Mouse (Mus musculus) left cerebral cortex, postnatal 36 days (tissue): ENCODE measurements around the gene Rfx2. TPM values are rescaled to one million over a fixed set of nuclear protein-coding genes. Genes with fewer than 3 reads are reported as not detected.
A peak's percentile ranks its signal among the peaks of the same experiment; 100 is the strongest.

Source experiments
- DNase-seq, 2 experiments: peaks; one replicate each; pipeline ENCODE4 v3.0.0; 2021 to 2022; ENCODE audit warnings: low spot score in 2 of 2, mixed read lengths in 1 of 2
- intact Hi-C: fragments of 180-260 bp; cut with DNase I; formaldehyde crosslinking; loops from one replicate; pipeline ENCODE4 v1.15.1; 2025
- total RNA-seq, 2 experiments: library from RNA; stranded (reverse); gene quantifications; 2 replicates each; pipeline ENCODE4 v1.2.3; 2021

The Rfx2 gene
- total RNA-seq, 2 experiments from 2014 or later, result 2.7 to 2.9 TPM

DNA sequence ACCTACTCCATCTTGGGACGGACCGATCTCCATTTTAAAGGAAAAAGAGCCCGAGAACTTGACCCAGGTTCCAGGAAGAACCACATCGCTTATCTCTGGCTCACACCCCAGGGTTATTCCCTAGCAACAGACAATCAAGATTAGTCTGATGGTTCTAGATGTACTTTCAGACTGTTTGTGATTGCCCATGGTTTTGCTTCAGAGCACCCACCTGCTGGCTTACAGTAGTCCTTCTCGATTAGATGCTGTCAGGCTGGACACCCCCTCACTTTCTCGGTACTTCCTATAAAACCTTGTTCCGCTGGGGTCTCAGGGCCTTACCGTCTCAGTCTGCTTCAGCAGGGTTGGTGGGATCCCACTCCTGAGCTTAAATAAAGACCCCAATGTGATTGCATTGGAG, 5.5 kb upstream of the Rfx2 start:
- DNase-seq, result no peak
- intact Hi-C loops, result no loop called here

DNA sequence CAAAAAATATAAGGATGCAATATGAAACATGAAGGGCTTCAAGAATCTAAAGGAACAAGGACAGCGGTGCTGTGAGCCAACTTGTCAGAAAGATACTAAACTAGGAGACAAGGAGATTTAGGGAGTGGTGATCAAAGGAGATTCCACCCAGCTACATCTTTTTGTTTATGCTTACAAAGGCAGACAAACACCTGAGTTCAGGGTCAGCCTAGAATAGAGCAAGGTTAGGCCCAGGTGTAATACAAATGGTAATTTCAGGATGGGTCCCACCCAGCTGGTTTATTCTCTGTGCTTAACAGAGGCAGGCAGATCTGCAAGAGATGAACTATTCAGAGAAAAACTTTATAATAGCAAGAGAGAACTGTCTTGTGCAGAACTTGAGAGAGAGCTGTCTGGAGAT, 2.6 kb upstream of the Rfx2 start:
- intact Hi-C loops, result no loop called here

DNA sequence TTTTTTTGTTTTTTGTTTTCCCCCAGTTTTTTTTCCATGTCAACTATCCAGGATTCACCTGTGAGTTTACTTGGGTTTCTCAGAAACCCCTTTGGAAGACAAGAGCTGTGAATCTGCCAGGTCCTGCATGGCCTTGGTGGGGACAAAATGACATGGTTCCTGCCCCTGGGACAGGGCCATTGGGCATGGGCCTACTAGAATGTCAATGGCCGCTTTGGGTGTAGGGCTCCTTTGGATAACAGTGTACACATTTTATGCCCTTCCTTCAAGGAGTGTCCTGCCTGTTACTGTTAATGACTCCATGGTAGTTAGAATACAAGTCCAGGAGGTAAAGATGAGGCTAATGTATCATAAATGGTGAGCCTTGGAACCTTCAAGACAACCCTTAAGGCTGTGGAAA, 2.1 kb upstream of the Rfx2 start:
- intact Hi-C loops, result no loop called here
- DNase-seq, result no peak

More for the DNA sequence above, 2.6 kb upstream of the Rfx2 start:
- DNase-seq, result no peak

DNA sequence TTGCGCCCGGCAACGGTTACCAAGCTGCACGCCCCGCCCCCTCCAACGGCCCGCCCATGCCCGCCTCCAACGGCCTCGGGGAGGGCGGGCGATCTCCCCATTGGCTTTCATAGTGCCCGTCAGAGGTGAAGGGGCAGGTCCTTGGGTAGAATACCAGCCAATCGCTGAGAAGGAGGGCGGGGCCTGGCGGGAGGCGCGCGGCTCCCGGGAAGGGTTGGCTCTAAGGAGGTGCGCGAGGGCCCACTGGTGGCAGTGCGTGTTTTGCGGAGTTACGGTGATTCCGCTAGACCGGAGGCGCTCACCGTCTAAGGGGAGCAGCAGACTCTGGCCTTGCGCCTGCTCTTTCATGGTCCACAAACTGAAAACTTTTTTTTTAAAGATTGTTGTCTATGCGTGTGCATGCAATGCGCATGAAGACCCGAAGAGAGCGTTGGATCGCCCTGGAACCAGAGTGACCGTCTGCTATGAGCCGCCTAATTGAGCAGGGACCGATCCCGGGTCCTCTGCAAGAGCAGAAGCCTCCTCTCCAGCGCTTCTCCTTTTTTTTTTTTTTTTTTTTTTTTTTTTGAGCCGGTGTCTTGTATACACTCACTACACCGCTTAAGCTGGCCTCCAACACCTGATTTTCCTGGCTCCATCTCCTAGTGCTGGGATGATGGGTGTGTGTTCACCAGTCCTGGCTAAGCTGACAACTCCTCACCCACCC, 451 bp upstream of the Rfx2 start:
- intact Hi-C loops, result no loop called here

DNA sequence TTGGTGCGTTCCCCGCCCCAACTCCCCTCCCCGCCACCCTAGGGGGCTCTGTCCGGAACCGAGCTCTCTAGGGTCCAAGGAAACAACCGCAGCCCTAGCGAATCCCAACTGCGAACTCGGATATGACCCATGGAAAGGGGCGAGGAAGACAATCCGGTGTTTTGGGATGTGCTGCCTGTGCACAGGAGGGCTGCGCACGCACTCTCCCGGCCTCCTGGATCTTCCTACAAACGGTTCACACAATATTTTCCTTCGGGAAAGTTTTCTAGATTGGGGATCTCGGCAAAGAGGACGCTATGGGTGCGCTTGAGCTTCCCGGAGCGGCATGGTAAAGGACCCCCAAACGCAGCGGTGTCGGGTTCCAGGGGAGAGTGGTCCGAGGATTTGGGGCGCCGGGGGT, 1.0 kb downstream of the Rfx2 start:
- DNase-seq, result no peak
- intact Hi-C loops, result no loop called here

More for the DNA sequence above, 451 bp upstream of the Rfx2 start:
- peak; percentile 95 to 97 for DNase-seq

DNA sequence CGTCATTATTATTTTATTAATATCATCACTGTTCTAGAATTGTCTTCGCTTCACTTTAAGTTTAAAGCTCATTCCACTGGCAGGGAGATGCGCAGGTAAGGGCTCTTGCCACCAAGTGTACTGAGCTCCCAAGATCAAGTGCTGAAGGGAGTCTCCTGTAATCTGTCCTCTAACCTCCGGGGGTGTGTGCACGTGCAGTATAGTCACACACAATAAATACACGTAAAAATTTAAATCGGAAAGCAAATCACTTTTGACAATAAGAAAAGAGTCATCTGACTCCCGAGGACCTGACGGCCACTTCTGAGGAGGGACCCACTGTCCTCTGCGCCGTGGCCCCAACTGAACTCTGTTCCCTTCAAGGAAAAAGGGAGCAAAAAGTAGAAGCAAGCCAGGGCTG, 1.6 kb downstream of the Rfx2 start:
- DNase-seq, result no peak
- intact Hi-C loops, result no loop called here

DNA sequence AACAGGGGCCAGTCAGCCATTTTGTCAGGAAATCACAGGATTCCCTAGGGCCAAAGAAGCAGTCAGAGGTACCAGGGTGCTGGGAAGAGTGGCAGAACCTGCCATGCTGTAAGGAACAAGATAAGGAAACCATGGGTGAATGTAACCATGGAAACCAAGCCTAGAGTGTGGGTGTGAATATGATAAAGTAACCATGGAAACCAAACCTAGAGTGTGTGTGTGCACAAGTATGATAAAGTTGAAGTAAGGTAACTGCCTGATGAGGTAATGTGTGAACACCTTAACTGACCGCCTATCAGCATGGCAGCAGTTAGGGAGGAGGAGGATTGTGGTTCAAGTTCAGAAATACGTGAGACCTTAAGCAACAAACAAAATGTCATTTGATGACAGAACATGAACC, 4.1 kb downstream of the Rfx2 start:
- intact Hi-C loops, result no loop called here
- no peak for DNase-seq

DNA sequence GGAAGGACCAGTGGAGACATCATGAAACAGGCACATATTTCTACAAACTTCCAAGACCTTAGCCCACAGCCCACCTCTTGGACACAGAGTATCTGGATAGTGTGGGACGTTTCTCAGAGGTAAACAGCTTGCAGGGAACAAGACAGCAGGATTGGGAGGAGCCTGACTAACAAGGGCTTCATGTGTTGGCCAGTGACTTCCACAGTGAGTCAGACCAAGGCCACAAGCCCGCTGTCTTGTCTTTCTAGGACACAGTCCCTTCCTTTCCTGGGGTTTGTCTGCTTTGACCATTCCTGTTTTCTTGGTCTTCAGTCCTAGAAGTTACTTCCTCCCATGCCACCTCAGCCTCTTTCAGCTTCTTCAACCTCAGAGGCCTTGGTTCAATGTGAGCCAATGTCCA, 7.5 kb downstream of the Rfx2 start:
- intact Hi-C loops, result no loop called here
- no peak for DNase-seq

DNA sequence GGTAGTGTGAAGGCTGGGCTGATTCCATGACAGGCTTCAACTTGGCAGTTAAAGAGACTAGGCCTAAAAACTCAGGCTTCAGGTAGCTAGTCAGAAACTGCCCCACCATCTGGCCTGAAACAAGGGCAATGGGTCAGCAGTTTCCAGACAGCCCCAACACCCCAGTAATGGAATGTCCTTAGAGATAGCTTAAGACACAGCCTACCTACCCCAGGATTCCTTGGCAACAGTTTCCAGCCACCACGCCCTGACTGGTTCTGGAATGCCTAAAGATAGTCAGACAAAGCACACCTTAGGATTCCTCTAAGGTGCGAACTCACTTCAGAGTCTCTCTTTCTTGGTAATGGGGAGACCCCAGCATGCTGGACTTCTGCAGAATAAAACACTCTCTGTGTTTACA, 8.4 kb downstream of the Rfx2 start:
- no peak for DNase-seq
- intact Hi-C loops, result no loop called here

DNA sequence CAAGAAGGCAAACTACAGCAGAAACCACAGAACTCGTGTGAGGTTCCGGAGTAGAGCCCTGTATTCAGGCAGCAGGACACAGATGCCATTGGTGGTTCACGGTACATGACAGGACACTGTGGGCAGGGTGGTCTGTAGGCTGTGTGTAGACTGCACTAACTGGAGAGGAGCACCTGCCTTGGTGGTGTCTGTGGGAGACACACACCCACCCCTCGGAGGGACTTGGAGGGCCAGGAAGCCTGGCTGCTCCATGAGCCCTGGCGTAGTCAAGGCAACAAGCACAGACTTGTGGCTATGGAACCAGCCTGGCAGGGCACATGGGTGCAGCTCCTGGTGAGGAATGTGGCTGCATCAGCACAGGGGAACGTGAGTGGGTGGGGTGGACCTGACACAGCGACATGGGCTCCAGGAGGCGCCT, 11.1 kb downstream of the Rfx2 start:
- intact Hi-C loops, result no loop called here
- peak; percentile 29 to 33 for DNase-seq

DNA sequence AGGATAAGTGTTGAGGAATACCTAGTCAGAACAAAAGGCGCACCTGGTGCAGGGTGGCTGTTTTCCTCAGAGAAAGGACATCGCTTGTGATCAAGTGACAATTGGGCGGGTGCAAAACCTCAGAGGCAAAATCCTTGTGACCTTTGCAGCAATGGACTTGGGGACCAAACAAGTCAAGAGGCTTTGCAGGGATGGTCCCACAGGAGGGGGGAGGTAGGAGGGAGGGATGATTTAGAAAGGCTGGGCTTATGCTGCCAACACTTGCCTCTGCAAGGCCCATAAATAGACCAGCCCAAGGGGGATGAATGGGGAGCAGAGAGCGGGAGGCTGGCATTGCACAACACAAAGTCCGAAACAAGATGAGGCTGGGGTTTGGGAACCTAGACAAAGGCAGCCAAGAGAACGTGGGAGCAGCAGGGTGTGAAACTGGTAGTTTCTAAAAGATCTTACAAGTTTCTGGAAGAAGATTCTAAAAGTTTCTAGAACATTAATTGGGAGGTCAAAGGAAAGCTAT, 11.7 kb downstream of the Rfx2 start:
- no peak for DNase-seq
- intact Hi-C loops, result no loop called here

DNA sequence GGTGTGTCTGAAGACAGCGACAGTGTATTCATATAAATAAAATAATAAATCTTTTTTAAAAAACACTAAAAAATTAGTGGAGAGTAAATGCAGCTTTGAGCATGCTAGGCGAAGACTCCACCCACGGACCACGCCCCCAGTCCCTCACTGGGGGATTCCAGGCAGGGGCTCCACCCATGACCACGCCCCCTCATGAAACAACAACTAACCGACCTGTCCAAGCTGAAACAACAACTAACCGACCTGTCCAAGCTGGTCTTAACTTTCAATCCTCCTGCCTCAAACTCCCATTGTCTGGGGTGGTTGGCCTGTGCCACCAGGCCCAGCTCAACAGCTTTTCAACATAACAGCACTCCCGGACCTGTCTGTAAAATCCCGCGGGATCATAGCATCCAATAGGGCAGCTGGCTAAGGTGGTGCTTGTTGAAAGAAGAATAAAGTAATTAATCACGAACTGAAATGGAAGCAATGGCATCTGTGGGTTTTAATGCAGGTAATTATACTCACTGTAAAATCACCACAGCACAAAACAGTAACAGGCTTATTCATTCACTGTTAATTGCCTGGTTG, 12.7 kb downstream of the Rfx2 start:
- DNase-seq, result no peak
- intact Hi-C loops, result no loop called here

DNA sequence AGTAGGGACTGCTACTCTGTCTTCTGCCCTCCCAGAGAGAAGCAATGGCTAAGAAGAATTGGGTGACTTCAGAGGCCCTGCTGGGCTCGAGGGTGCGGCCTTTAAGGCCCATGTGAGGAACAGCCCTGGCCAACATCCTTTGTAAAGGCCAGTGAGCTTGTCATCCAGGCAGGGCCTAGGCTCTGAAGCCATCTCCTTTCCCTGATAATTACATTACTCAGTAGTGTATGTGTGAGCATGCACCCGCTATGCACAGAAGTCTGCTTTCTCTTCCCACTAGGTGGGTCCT, 15.8 kb downstream of the Rfx2 start:
- no peak for DNase-seq
- intact Hi-C loops, result no loop called here

DNA sequence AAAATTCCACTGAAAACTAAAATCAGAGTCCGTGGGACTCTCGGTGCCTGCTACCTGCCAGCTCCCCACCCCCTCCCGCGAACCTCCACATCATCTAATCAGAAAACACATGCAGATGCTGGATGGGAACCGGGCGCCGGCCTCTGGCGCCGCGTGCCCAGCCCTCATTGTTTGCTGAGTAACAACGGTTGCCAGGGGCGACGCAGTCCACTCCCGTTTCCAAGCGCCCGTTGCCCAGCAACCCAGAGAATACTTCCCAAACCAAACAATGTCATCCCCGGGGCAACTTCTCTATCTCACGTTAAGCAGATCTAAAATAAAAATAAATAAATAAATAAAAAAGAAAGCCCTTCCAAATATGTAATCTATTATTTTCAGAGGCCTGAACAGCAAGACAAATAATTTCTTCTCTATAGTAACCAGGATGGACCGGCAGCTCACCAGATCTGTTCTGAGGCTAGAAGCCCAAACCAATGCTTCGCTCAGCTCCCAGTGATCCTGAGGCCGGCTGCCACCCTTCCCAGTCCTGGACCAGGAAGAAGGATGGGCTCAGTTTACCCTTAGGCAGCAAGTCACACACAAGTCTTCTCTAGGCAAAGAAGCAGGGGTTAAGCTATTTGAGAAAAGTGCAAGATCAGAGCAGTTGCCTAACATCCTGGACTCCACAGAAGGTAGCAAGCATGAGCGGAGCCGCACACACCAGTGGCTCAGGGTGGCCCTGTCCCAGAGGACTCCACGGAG, 16.3 kb downstream of the Rfx2 start:
- intact Hi-C loops, result no loop called here
- DNase-seq, result peak; percentile 68 to 73

DNA sequence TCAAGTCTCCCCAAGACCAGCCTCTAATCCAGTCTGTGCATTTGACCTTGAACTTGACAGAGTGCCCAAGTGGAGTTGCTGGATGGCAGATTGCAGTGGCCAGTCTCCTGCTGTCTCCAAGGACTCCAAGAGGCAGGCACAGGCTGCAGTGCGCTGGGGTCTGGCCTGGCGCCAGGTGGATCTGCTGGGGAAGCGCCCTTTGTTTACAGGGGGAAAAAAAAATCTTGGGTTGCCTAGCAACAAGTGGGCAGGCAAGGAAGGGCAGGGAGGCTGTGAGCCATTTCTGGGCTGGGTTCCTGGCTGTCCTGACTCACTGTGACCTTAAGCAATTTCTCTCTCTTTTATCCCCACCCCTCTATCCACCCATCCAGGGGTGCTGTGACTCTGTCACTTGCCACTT, 20.6 kb downstream of the Rfx2 start:
- peak; percentile 38 to 67 for DNase-seq
- intact Hi-C loops, result no loop called here

DNA sequence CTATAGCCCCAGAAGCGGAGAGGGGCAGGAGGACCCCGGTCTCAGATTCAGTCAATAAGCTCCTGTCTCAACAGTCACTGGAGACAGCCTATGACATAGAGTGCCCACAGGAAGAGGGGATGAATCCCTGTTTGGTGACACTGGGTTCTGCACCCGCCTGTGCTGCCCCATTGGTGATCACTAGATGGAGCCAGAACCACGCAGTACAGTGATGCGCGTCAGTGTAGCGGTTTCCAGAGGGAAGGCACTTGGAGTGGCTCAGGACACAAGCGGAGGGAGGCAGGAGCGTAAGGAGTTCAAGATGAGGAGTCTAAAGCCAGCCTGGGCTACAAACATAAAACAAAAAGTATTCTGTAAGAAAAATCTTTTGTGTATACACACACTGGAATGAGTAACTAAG, 22.3 kb downstream of the Rfx2 start:
- intact Hi-C loops, result loop anchor here (1.0 to 10.0 kb wide), 4 partner anchors 50 to 526 kb away; partner anchors contain the start of gene Acer1
- peak; percentile 73 to 78 for DNase-seq

DNA sequence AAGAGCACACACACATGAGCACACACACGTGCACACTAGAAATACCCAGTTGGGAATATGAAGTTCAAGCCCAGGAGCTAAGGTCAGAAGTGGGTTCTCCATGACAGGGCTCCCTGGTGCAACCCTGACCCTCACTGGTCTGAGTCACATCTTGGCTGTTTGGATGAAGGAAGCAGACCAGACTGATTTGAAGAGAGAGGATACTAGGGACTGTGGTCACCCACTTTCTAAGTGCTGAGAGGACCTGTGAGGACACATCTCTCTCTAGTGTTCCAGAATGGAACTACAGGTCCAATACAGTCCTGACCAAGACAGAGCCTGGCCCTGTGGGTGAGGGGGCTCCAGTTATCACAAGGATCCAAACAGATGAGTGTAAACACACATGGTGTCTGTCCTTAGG, 25.0 kb downstream of the Rfx2 start:
- no peak for DNase-seq
- intact Hi-C loops, result loop anchor here (5.0 to 10.0 kb wide), 3 partner anchors 179 to 529 kb away; partner anchors contain the start of gene Acer1

DNA sequence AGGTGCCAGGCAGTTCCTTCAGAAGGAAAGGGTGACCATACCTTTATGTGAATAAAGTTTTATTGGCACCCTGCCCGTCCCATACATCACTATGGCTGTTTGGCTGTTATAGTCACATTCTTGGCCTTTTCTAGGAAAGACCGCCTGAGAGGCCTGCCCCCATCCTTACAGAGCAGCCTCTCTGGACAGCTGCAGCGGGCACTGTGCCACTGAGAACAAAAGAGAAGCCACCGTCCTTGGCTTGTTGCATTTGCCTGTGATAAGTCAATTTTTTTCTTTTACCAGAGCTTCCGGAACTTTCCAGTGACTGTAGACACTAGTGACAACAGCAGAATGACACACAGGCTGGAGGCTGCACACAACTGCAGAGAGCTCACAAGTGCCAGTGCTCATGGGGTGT, 25.9 kb downstream of the Rfx2 start:
- intact Hi-C loops, result loop anchor here (5.0 to 10.0 kb wide), 3 partner anchors 180 to 530 kb away; partner anchors contain the start of gene Acer1
- DNase-seq, result no peak

DNA sequence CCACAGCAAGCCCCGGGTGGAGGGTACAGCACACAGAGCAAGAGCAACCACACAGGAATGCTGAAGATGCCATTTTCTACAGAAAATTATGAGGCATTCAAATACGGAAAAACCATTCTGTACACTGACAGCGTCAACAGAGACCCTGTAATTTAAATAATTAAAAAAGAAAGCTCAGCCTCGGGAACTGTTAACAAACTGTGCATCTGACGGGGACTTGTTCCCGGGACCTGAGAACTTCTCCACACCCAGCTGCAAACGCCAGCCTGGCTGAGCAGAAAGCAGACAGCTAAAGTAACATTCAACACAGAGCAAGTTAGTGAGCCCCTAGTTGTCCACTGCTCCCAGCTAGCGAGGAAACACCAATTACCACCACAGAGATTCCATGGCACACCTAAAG, 28.7 kb downstream of the Rfx2 start:
- intact Hi-C loops, result loop anchor here (10.0 kb wide), 2 partner anchors 183 to 533 kb away; partner anchors contain the start of gene Acer1
- no peak for DNase-seq

DNA sequence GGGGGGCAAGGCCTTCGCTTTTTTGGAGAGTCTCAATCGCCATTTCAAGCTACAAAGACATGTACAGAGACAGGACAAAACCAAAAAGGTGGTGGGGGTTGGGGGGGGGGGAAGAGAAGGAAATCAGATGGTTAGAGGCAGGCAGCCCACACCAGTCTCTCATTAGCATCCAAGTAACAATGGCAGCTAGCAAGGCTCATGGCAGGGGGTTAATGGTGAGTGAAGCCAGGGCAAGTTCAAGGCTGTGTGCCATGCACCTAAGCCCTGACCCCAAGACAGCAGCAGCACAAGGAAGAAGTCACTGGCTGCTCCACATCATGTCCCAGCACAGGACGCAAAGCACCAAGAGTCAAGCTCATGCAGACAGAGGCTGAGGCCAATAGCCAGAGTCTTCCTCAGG, 31.5 kb downstream of the Rfx2 start:
- intact Hi-C loops, result no loop called here
- DNase-seq, result no peak
